Mouse (Mus musculus): ENCODE results near the gene Apol7e. TPM values are rescaled to one million over a fixed set of nuclear protein-coding genes. Genes with fewer than 3 reads are reported as not detected.
"Not testable (repeated sequence)": the region's sequence is repeated elsewhere in the genome, so short reads cannot be mapped to it uniquely, and the experiment has no call there.

Apol7e gene
- polyA plus RNA-seq, 1 experiment, result 26.2 TPM

DNA sequence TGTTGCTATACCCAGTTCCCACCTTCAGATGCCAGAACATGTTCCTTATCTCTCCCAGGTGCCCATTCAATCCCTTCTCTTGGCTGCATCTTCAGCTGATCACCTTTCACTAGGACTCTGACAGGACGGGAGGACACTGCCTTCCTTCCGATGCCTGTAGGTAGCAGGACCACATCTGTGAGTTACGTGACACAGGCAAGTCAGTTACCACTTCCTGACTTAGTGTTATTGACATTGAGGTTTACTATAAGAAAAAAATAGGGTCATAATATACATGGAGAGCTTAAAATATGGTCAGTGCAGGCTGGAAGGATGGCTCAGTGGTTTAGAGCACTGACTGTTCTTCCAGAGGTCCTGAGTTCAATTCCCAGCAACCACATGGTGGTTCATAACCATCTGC, 22.9 kb downstream of the Apol7e start:
- no CpG with 5 or more reads among the region's 3 CpGs for WGBS
- H3K27me3 ChIP-seq (ENCODE audit: control insufficient read depth, insufficient read depth, low read length); H3K27ac ChIP-seq (ENCODE audit: control insufficient read depth, insufficient read depth, low read length): not testable (repeated sequence)

DNA sequence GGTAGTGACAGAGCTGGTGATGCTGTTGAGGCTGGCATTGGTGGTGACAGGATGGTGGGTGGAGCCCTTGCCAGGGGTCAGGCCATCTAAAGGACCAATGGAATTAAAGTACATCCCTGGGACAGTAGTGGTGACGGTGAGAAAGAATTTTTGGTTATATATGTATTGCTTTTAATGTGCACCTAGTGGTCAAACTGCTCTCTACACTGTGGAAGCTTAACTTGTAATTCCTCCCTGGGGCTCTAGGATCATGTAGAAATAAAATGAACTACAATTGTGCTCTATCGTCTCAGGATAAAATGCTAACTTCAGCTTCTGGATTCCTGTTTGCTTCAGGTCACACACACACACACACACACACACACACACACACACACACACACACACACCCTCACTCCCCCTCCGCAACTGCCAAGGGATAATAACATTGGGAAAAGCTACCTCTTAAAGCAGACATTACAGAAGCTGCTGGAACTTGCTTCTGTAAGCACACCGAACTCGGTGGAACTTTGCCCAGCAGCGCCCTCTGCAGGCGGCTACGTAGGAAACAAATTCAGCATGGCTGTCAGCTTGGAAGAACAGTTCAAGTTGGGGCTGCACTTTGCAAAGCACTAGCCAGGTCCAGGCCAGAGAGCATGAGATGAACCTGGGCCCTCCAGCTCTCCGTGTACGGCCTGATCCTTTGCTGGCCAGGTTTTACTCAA, 25.7 kb downstream of the Apol7e start:
- 32% methylated on average over 3 of the region's 10 CpGs for WGBS
- not testable (repeated sequence) for H3K27me3 ChIP-seq (ENCODE audit: control insufficient read depth, insufficient read depth, low read length); DNase-seq; H3K27ac ChIP-seq (ENCODE audit: control insufficient read depth, insufficient read depth, low read length); H3K4me3 ChIP-seq (ENCODE audit: control insufficient read depth, insufficient read depth, low read length); H3K36me3 ChIP-seq (ENCODE audit: control insufficient read depth, insufficient read depth, low read length)
- H3K4me1 ChIP-seq (replicated peaks; ENCODE audit: control insufficient read depth, insufficient read depth, low read length), result peaks cover 11% of the 10 kb centered on the region

More for the DNA sequence above, 22.9 kb downstream of the Apol7e start:
- not testable (repeated sequence) for DNase-seq; H3K4me3 ChIP-seq (ENCODE audit: control insufficient read depth, insufficient read depth, low read length); H3K36me3 ChIP-seq (ENCODE audit: control insufficient read depth, insufficient read depth, low read length)
- peaks cover 11% of the 10 kb centered on the region for H3K4me1 ChIP-seq (replicated peaks; ENCODE audit: control insufficient read depth, insufficient read depth, low read length)

DNA sequence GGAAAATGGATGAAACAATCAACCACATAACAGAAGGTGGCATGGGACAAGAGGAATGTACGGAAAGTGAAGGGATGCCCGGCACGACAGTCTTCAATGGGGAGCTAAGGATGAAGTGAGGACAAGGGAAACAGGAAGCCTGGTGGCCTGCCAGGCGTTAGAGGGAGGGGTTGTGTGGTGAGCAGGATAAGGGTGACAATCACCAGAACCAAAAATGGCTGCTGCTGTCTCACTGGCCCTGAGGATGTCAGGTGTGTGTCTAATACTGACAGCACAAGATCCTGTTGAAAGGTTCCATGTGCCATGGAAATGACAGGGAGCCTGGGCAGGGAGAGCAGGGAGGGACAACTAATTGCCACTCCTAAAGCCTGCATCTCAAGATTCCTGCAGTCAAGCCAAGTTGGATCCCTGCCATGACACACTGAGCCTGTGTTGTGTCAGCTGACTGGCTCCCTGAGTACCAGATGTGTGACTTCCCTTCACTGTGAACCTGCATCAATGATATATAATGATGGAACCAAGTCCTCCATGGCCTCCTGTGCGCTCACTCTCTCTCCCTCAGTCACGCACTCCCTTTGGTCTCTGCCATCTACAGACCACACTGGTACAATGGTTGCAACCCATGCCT, 26.9 kb downstream of the Apol7e start:
- H3K27me3 ChIP-seq (ENCODE audit: control insufficient read depth, insufficient read depth, low read length); H3K4me3 ChIP-seq (ENCODE audit: control insufficient read depth, insufficient read depth, low read length); DNase-seq; H3K27ac ChIP-seq (ENCODE audit: control insufficient read depth, insufficient read depth, low read length); H3K36me3 ChIP-seq (ENCODE audit: control insufficient read depth, insufficient read depth, low read length): not testable (repeated sequence)
- peaks cover 11% of the 10 kb centered on the region for H3K4me1 ChIP-seq (replicated peaks; ENCODE audit: control insufficient read depth, insufficient read depth, low read length)
- WGBS, result 78% methylated on average over 6 of the region's 6 CpGs

DNA sequence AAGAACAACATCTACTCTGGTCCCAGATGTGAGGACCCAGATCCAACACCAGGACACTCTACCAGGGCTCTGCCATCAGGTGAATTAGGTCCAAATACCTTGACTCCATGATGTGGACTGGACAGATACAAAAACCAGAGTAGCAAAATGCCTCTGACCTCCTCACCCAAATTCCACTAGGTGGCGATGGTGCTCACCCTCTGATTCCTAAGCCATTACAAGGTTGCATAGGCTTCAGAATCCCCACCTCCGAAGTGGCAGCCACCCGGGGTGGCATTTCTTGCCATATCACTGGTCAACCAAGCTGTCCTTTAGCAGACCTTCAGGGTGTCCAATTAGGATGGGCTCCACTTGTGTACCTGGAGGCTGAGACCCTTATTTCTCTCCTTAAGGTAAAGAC, 28.5 kb downstream of the Apol7e start:
- not testable (repeated sequence) for H3K27ac ChIP-seq (ENCODE audit: control insufficient read depth, insufficient read depth, low read length); H3K36me3 ChIP-seq (ENCODE audit: control insufficient read depth, insufficient read depth, low read length); H3K27me3 ChIP-seq (ENCODE audit: control insufficient read depth, insufficient read depth, low read length); DNase-seq; H3K4me3 ChIP-seq (ENCODE audit: control insufficient read depth, insufficient read depth, low read length)
- peaks cover 12% of the 10 kb centered on the region for H3K4me1 ChIP-seq (replicated peaks; ENCODE audit: control insufficient read depth, insufficient read depth, low read length)
- WGBS, result 3% methylated on average over 3 of the region's 3 CpGs

DNA sequence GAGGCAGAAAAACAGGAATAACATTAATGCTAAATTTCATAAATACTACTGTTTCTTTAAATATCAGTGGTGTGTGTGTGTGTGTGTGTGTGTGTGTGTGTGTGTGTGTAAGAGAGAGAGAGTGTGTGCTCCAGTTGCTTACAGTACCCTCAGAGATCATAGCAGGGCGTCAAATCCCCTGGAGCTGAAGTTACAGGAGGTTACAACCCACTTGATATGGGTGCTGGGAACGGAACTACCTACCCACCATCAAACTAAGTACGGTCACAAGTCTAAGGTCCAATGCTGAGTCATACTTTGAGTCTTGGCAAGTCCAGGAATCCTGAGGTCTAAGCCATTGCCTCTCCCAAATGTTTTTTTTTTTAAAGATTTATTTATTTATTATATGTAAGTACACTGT, 29.1 kb downstream of the Apol7e start:
- H3K4me3 ChIP-seq (ENCODE audit: control insufficient read depth, insufficient read depth, low read length); DNase-seq; H3K36me3 ChIP-seq (ENCODE audit: control insufficient read depth, insufficient read depth, low read length); H3K27me3 ChIP-seq (ENCODE audit: control insufficient read depth, insufficient read depth, low read length); H3K27ac ChIP-seq (ENCODE audit: control insufficient read depth, insufficient read depth, low read length): not testable (repeated sequence)
- peaks cover 15% of the 10 kb centered on the region for H3K4me1 ChIP-seq (replicated peaks; ENCODE audit: control insufficient read depth, insufficient read depth, low read length)
- 92% methylated on average over 3 of the region's 3 CpGs for WGBS

DNA sequence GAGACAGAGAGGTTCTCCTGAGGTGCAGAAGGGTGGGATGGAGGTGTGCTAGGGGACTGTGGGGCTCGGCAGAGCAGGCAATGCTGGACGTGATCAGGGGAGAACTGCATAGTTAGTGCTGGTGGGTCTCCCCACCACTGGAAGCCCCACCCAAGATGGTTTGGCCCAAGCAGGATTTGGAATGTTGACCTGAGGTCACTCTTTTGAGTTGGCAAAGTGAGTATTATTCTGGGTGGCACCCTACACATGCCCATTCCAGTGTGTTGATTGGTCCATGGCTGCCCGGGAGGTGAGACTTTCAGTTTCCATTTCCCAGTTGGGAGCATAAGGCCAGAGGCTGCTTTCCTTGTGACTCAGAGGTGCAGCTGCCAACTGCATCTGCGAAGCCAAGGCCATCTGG, 30.1 kb downstream of the Apol7e start, which contains the start of gene Apol9b:
TSS of gene Apol9b (plus strand) at position 301 of the 400 bp plus-strand sequence.
- not testable (repeated sequence) for H3K36me3 ChIP-seq (ENCODE audit: control insufficient read depth, insufficient read depth, low read length); H3K27ac ChIP-seq (ENCODE audit: control insufficient read depth, insufficient read depth, low read length); H3K27me3 ChIP-seq (ENCODE audit: control insufficient read depth, insufficient read depth, low read length); H3K4me3 ChIP-seq (ENCODE audit: control insufficient read depth, insufficient read depth, low read length); H3K4me1 ChIP-seq (replicated peaks; ENCODE audit: control insufficient read depth, insufficient read depth, low read length); DNase-seq
- WGBS, result 95% methylated on average over 2 of the region's 4 CpGs

DNA sequence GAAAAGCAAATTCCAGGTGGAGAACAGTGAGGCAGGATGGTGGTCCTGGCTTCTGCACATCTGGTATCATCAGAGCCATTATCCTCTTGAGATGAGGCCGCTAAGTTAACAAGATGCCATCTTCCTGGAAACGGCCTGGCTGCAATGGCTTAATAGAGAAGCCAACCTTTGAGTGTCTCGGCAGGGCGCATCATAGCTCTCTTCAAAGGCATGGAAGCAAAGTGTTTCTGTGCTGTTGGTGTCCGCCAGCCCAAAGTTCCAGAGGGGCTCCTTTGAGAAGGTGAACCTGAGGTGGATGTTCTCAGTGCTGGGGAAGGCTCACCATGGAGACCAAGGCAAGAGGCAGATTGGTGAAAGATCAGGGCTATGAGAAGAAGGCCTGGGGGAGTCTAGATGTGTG, 32.9 kb downstream of the Apol7e start:
- TF ChIP-seq CTCF (IDR thresholded peaks at IDR 0.05; ENCODE audit: borderline replicate concordance, control insufficient read depth, extremely low read depth, insufficient read depth, low read length, poor library complexity) (no peak), POLR2A (IDR thresholded peaks at IDR 0.05; ENCODE audit: control insufficient read depth, extremely low read depth, insufficient read depth, low read length, poor library complexity) (no peak)
- 95% methylated on average over 5 of the region's 5 CpGs for WGBS

DNA sequence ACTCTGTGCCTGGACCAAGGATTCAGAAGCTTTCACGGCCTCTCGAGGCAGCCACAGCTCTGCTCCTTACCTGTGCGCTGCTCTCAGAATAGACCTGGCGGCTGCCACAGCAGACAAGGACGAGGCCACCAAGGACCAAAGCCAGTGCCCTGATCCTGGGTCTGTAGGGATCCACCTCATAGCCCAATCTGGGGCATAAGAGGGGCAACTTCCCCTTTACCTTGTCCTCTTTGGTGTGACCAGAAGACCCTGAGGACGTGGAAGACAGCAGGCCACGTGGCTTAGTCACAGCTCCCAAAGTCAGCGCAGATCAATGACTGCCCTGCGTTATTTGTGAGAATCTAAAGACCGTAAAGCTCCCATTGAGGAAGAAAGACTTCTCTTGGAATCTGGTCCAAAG, 34.2 kb downstream of the Apol7e start:
- H3K36me3 ChIP-seq (ENCODE audit: control insufficient read depth, insufficient read depth, low read length); H3K27ac ChIP-seq (ENCODE audit: control insufficient read depth, insufficient read depth, low read length); H3K4me3 ChIP-seq (ENCODE audit: control insufficient read depth, insufficient read depth, low read length); H3K27me3 ChIP-seq (ENCODE audit: control insufficient read depth, insufficient read depth, low read length); DNase-seq: not testable (repeated sequence)
- 63% methylated on average over 10 of the region's 10 CpGs for WGBS
- H3K4me1 ChIP-seq (replicated peaks; ENCODE audit: control insufficient read depth, insufficient read depth, low read length), result peaks cover 13% of the 10 kb centered on the region

More for the DNA sequence above, 32.9 kb downstream of the Apol7e start:
- DNase-seq, result no peak
- no peaks in the 10 kb centered on the region for H3K36me3 ChIP-seq (ENCODE audit: control insufficient read depth, insufficient read depth, low read length)
- H3K27me3 ChIP-seq (ENCODE audit: control insufficient read depth, insufficient read depth, low read length), result no peaks in the 10 kb centered on the region
- H3K27ac ChIP-seq (ENCODE audit: control insufficient read depth, insufficient read depth, low read length), result no peak overlapping the region
- no peak overlapping the region for H3K4me3 ChIP-seq (ENCODE audit: control insufficient read depth, insufficient read depth, low read length)
- H3K4me1 ChIP-seq (replicated peaks; ENCODE audit: control insufficient read depth, insufficient read depth, low read length), result peaks cover 13% of the 10 kb centered on the region

DNA sequence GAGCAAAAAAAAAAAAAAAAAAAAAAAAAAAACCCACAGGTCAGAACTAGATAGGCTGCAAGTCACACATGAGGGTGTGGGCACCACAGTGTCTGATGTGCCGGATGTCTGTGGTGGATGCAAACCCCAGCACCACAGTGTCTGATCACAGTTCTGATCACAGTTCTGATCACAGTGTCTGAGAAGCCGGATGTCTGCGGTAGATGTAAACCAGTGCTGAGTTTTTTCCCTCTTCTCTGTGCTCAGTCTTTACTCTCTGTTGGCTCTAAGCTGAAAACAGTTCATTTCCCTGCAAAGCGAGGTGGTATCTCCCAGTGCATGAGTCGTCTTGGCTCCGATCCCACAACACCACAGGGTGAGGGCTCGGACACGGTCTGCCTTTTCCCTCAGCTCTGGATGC, 34.7 kb downstream of the Apol7e start:
- Histone ChIP-seq H3K4me1 (replicated peaks; ENCODE audit: control insufficient read depth, insufficient read depth, low read length) (peaks cover 13% of the 10 kb centered on the region), H3K4me3 (ENCODE audit: control insufficient read depth, insufficient read depth, low read length) (peak overlapping the region; percentile 12; the same call in 1 of the 2 replicates)
- H3K27ac ChIP-seq (ENCODE audit: control insufficient read depth, insufficient read depth, low read length); H3K27me3 ChIP-seq (ENCODE audit: control insufficient read depth, insufficient read depth, low read length); H3K36me3 ChIP-seq (ENCODE audit: control insufficient read depth, insufficient read depth, low read length): not testable (repeated sequence)
- 27% methylated on average over 8 of the region's 8 CpGs for WGBS
- DNase-seq, result peak; percentile 42

DNA sequence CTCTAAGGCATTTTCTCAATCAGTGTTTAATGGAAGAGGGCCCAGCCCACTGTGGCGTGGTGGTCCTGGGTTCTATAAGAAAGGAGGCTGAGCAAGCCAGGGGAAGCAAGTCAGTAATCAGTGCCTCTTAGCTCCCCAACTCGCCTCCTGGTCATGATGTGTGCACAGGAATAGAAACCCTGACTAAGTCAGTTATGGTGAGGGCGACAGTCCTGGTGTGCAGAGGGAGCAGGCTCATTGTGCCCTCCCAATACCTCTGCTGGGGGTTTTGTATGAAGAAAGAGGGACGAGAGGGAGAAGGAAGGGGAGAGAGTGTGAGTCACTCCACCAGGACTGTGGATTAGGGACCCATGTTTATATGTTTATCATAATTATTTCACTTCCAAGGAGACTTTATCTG, 35.2 kb downstream of the Apol7e start:
- H3K36me3 ChIP-seq (ENCODE audit: control insufficient read depth, insufficient read depth, low read length), result not testable (repeated sequence)
- 51% methylated on average over 4 of the region's 4 CpGs for WGBS
- peak overlapping the region; percentile 12; the same call in 1 of the 2 replicates for H3K4me3 ChIP-seq (ENCODE audit: control insufficient read depth, insufficient read depth, low read length)

More for the DNA sequence above, 35.2 kb downstream of the Apol7e start:
- H3K4me1 ChIP-seq (replicated peaks; ENCODE audit: control insufficient read depth, insufficient read depth, low read length), result peaks cover 13% of the 10 kb centered on the region
- H3K27ac ChIP-seq (ENCODE audit: control insufficient read depth, insufficient read depth, low read length); DNase-seq; H3K27me3 ChIP-seq (ENCODE audit: control insufficient read depth, insufficient read depth, low read length): not testable (repeated sequence)
